Mouse (Mus musculus): Measurements from ENCODE around the gene Gm20388. TPM values are rescaled to one million over a fixed set of nuclear protein-coding genes. Genes with fewer than 3 reads are reported as not detected.

Gm20388 gene
- polyA plus RNA-seq, 1 experiment = 23.9 TPM

DNA sequence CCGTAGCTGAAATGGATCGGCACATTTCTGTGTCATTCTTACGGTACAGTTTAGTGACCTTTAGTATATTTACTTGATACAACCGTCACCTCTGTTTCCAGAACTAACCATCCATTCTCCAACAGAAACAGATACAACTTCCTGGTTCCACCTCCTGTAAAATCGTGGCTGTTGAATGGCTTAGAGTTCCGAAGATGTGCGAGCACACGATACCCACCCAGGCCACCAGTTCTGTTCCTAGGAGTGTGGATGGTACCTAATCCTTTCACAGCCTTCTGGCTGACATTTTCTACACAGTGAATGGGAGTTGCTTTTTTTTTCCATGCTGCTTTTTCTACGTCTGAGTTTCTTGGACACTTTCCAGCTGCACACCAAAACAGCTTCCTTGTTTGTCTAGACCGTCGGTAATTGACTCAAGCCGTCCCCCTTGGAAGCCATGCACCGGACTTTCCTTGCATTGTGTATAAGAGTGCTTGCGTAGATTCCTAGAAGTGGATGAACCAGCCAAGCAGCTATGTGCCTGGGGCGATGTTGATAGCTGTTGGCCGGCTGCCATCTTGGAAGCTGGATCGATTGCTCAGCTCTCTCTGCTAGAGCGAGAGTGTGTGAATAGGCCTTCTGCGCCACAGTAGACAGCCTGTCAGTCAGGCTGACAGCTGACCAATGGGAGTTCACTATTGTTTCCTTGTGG, 2533.6 kb downstream of the Gm20388 start:
- peak overlapping the region; percentile 79 for H3K27ac ChIP-seq (ENCODE audit: insufficient read depth, low read length)
- TF ChIP-seq CTCF (IDR thresholded peaks at IDR 0.05; ENCODE audit: extremely low read depth, insufficient read depth, low read length) = no peak
- peak; percentile 56 for TF ChIP-seq POLR2A (IDR thresholded peaks at IDR 0.05; ENCODE audit: extremely low read depth, insufficient read depth, low read length)
- H3K4me1 ChIP-seq (ENCODE audit: control insufficient read depth, insufficient read depth, low read length) = no peaks in the 10 kb centered on the region
- peak overlapping the region; percentile 71 for H3K4me3 ChIP-seq (ENCODE audit: insufficient read depth, low read length)

DNA sequence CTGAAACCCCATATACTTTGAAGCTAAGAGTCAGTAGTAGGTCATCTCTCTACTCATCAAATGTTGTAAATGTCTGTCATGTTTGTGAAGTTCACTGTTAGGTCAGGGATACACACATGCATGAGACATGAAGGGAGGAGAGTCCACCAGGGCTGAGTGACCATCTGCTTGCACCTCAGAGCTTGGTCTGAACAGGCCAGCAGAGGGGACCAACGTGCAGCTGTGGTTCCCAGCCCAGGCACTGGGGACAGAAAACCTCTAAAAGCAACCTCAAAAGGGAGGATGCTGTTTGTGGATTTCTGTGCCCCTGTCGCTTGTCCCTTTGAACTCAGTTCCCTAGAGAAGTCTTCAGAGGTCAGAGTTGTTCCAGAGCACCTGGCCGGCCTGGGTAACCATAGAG, 2534.6 kb downstream of the Gm20388 start:
- Histone ChIP-seq H3K4me3 (ENCODE audit: insufficient read depth, low read length) (no peak overlapping the region), H3K4me1 (ENCODE audit: control insufficient read depth, insufficient read depth, low read length) (no peaks in the 10 kb centered on the region), H3K27ac (ENCODE audit: insufficient read depth, low read length) (no peak overlapping the region)
- TF ChIP-seq CTCF (IDR thresholded peaks at IDR 0.05; ENCODE audit: extremely low read depth, insufficient read depth, low read length) = no peak
- no peak for TF ChIP-seq POLR2A (IDR thresholded peaks at IDR 0.05; ENCODE audit: extremely low read depth, insufficient read depth, low read length)

DNA sequence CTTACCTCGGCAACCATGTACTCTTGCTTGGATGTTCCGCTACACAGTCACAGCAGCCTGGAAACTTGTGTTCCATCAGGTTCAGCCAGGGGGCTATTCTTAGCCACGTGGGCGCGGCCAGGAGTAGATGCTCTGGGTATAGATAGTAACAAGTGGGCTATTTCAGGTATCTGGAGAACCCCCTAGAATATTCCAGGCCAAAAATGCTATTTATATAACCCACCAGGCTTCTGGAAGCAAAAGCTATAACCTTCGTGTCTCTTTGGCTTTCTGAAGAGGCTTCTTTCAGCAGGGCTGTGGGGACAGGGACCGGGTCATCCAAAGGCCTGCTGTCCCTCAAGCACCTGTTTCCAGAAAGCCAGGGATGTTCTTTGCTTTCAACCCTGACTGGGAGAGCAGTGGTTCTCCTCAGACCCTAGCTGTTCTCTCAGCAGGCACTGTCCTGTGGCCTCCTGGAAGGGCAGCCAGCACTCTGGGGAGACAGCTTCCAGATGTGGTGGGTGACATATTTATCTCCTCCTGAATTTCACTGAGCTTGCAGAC, 2540.6 kb downstream of the Gm20388 start:
- H3K4me3 ChIP-seq (ENCODE audit: insufficient read depth, low read length) = no peak overlapping the region
- TF ChIP-seq CTCF (IDR thresholded peaks at IDR 0.05; ENCODE audit: extremely low read depth, insufficient read depth, low read length) = no peak
- H3K4me1 ChIP-seq (ENCODE audit: control insufficient read depth, insufficient read depth, low read length) = peaks cover 2% of the 10 kb centered on the region
- H3K27ac ChIP-seq (ENCODE audit: insufficient read depth, low read length) = no peak overlapping the region

DNA sequence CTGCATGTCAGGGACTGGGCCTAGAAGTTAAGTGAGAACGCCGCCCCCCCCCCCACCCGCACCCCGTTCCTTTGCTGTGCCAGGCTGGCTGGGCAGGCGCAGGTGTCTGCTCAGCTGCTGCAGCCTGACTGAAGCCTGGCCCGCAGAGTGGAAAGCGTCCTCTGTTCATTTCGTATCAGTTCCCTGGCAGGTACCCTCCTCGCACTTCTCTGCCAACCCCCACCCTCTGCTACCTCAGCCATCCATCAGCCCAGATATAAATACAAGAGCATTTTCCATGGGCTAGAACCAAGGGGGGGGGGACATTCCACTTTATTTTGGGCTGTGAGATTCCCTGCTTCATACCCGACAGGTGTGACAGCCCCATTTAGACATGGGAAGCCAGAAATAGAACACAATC, 2541.5 kb downstream of the Gm20388 start:
- H3K4me1 ChIP-seq (ENCODE audit: control insufficient read depth, insufficient read depth, low read length) = peaks cover 2% of the 10 kb centered on the region
- TF ChIP-seq CTCF (IDR thresholded peaks at IDR 0.05; ENCODE audit: extremely low read depth, insufficient read depth, low read length) = no peak
- no peak overlapping the region for H3K27ac ChIP-seq (ENCODE audit: insufficient read depth, low read length)
- H3K4me3 ChIP-seq (ENCODE audit: insufficient read depth, low read length) = no peak overlapping the region

DNA sequence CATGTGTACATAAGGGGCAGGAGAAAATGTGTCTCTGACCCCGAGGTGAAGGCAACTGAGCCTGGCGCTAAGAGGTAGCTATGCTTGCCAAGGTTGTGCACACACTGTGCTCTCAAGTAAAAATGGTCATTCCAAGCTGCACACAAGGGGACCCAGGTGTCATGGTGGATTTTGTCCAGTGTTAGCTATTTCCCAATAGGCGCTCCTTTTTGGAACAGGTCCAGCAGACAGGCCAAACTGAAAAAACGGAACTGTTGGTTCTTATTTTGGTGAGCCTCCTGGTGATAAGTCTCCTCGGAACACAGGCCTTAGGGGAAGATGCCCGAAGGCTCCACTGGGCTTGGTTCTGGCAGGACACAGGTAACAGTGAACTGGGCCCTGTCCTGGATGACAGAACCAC, 2543.8 kb downstream of the Gm20388 start:
- Histone ChIP-seq H3K4me3 (ENCODE audit: insufficient read depth, low read length) (no peak overlapping the region), H3K4me1 (ENCODE audit: control insufficient read depth, insufficient read depth, low read length) (peaks cover 2% of the 10 kb centered on the region), H3K27ac (ENCODE audit: insufficient read depth, low read length) (no peak overlapping the region)
- TF ChIP-seq CTCF (IDR thresholded peaks at IDR 0.05; ENCODE audit: extremely low read depth, insufficient read depth, low read length) = no peak
- TF ChIP-seq POLR2A (IDR thresholded peaks at IDR 0.05; ENCODE audit: extremely low read depth, insufficient read depth, low read length) = no peak

DNA sequence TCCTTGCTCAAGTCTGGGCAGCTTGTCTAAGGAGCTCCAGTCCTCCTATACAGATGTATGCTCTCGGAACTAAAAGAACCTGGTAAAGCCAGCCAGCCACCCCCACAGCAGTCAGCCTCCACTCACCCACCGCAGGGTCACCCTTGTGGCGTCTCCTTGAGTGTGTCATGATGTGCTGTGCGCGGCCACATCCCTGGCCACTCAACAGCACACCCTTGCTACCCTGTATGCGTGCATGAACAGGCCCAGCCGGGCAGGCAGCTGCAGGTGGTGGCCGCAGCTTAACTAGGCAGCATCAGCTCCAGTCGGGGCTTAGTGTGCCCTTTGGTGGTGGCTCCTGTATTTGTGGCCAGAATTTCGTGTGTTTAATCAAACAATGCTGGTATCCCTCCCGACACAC, 2546.5 kb downstream of the Gm20388 start:
- Histone ChIP-seq H3K27ac (ENCODE audit: insufficient read depth, low read length) (no peak overlapping the region), H3K4me3 (ENCODE audit: insufficient read depth, low read length) (no peak overlapping the region), H3K4me1 (ENCODE audit: control insufficient read depth, insufficient read depth, low read length) (peaks cover 9% of the 10 kb centered on the region)
- TF ChIP-seq CTCF (IDR thresholded peaks at IDR 0.05; ENCODE audit: extremely low read depth, insufficient read depth, low read length) = no peak
- TF ChIP-seq POLR2A (IDR thresholded peaks at IDR 0.05; ENCODE audit: extremely low read depth, insufficient read depth, low read length) = no peak

DNA sequence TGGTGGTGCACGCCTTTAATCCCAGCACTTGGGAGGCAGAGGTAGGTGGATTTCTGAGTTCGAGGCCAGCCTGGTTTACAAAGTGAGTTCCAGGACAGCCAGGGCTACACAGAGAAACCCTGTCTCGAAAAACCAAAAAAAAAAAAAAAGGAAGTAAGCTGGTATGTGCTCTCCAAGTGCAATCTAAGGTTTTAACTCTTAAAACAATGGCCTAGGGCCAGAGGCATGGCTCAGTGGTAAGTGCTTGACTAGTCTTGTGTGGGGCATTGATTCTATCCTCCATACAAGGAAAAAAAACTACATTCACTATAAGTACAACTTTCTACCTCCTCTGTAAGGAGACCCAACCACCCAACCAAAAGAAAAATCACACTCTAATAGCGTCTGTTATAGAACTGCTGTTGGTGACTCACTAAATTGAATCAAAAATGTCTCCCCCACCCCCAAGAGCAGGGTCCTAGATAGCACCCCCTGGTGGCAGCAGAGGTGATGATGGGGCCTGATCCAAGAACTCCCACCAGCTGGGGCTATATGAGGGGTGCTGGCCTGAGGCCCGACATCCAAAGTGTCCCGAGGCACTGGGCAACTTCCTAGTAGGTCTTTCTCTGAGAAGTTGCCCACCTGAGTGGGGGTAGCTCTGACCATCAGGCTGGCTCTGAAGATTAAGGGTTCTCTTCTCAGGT, 2548.7 kb downstream of the Gm20388 start:
- H3K27ac ChIP-seq (ENCODE audit: insufficient read depth, low read length) = no peak overlapping the region
- H3K4me1 ChIP-seq (ENCODE audit: control insufficient read depth, insufficient read depth, low read length) = peaks cover 9% of the 10 kb centered on the region
- TF ChIP-seq POLR2A (IDR thresholded peaks at IDR 0.05; ENCODE audit: extremely low read depth, insufficient read depth, low read length) (no peak), CTCF (IDR thresholded peaks at IDR 0.05; ENCODE audit: extremely low read depth, insufficient read depth, low read length) (0 out of 2 replicates have a peak, but pooled peaks have one; percentile 11)
- no peak overlapping the region for H3K4me3 ChIP-seq (ENCODE audit: insufficient read depth, low read length)

DNA sequence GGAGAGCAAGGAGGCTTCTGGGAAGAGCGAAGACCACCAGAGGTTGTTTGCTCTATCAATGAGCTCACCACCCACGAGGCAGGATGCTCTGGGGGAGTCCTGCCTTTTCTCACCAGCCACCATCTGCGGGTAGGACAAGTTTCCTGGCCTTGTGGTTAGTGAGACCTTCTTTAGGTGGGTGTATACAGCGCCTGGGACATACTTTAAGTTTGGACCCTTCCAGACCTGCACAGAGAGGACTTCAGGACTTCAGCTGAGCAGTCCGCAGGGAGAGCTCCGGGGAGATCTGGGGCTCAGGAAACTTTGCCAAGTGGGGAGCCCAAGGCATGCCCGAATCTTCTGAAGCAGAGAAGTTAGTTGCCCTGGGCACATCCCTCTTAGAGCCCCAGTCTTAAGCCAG, 2549.3 kb downstream of the Gm20388 start:
- Histone ChIP-seq H3K4me3 (ENCODE audit: insufficient read depth, low read length) (no peak overlapping the region), H3K4me1 (ENCODE audit: control insufficient read depth, insufficient read depth, low read length) (peaks cover 9% of the 10 kb centered on the region)
- no peak for TF ChIP-seq CTCF (IDR thresholded peaks at IDR 0.05; ENCODE audit: extremely low read depth, insufficient read depth, low read length)
- TF ChIP-seq POLR2A (IDR thresholded peaks at IDR 0.05; ENCODE audit: extremely low read depth, insufficient read depth, low read length) = no peak

DNA sequence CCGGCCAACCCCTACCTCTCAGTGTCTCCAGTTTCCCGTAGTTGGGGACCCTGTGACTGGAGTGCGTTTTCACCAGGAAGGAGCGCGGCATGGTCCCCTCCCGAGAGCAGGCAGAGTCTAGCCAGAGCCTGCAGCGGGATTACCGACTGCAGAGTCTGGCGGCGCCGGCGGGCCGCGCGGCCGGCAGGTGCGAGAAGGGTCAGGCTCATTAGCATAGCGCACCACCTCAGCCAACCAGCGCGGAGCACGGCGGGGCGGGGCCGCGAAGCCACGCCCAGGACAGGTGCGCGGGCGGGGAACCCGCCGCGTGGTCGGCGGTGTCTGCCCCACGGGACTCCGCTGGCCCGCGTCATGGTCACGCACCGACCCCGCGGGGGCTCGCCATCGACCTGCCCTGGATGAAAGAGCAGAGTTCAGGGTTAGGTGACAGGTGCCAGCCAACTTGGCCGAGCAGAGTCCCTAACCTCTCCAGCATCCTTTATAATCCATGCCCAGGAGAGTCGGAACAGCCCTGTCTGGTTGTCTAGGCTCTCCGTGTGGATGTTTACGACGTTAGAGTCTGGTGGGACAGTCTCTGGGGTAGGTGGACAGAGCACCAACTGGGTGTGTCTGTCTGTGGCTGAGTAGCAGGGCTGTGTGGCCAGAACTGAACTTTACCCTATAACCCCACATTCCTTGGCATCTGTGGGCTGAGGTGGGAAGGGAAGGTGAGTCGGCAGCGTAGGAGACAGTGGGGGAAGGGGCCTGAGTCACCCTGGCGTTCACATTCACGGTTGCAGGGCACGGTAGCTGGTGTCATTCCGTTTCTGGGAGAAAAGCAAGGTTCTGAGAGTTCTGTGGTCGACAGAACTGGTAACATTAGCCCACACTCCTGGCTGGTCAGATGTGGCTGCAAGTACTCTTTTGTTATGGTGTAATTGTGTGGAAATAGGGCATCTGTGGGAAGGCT, 2550.2 kb downstream of the Gm20388 start, which contains the start of gene Snai3:
Snai3 (minus strand) TSS at position 210 of the 949 bp plus-strand sequence.
- H3K4me3 ChIP-seq (ENCODE audit: insufficient read depth, low read length) = no peak within 1 kb of the TSS
- peak within 1 kb of the TSS; percentile 46 for H3K27ac ChIP-seq (ENCODE audit: insufficient read depth, low read length)
- H3K4me1 ChIP-seq (ENCODE audit: control insufficient read depth, insufficient read depth, low read length) = peaks cover 9% of the 10 kb centered on the region
- no peak for TF ChIP-seq POLR2A (IDR thresholded peaks at IDR 0.05; ENCODE audit: extremely low read depth, insufficient read depth, low read length)
- TF ChIP-seq CTCF (IDR thresholded peaks at IDR 0.05; ENCODE audit: extremely low read depth, insufficient read depth, low read length) = no peak

More for the DNA sequence above, 2549.3 kb downstream of the Gm20388 start:
- H3K27ac ChIP-seq (ENCODE audit: insufficient read depth, low read length) = no peak overlapping the region

All from cortical plate, adult 2 months (tissue).